Mouse (Mus musculus) bone marrow, adult 2 months (tissue): ENCODE results near the gene Vps18.

ENCODE experiments used
- CTCF ChIP-seq: fragments of 200-500 bp; IDR thresholded peaks from 2 replicates; pipeline ENCODE4 v1.5.1; 2011; ENCODE audit warnings: low read length, control low read depth; ENCODE audit not compliant: control insufficient read depth, insufficient read depth
- POLR2A ChIP-seq: fragments of 200-500 bp; IDR thresholded peaks from 2 replicates; pipeline ENCODE4 v1.6.1; 2011; ENCODE audit warnings: low read depth, mild to moderate bottlenecking, control low read depth, low read length, borderline replicate concordance; ENCODE audit not compliant: control insufficient read depth

DNA sequence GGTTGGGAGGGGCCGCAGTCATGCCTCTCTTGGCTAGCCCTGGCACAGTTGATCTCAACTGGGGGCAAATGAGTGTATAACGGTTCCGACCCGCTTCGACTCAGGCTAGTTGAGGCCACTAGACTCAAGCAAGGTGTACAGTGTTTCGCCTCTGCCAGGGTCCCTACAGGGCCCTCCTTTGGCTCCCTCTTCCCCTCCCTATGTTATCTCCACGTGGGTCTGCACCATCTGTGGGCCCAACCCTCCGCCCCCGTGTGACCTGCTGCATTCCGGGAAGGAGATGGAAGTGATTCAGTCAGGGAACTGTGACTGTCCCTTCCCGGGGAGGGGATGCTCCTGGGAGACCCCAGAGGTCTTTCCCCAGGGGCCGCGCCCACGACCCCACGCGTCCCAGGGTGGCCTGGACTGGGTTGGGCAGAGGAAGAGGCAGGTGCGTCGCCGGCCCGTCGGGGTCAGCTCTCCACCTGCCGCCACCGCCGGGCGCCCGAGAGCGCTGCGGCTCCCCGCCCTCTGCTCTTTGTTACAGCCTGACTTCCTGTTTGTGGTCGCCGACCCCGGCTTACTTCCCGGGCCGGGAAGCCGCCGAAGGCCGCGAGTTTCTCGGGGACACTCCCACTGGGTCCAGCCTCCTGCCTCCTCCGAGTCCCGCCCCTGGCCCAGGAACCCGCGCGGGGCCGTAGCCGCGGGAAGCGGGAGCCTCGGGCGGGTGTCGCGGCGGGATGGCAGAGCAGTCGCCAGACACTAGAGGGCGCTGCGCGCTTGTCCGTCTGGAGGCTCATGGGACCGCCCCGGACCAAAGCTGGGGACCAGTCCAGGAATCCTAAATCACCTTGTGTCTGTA lies 49.1 kb downstream of the Vps18 start:
- peak; percentile 81 for TF ChIP-seq CTCF
- peak; percentile 46; the same call in 1 of the 2 replicates for TF ChIP-seq POLR2A
